Mouse (Mus musculus): ENCODE data around the gene Acvr2b.

Gene Acvr2b

DNA sequence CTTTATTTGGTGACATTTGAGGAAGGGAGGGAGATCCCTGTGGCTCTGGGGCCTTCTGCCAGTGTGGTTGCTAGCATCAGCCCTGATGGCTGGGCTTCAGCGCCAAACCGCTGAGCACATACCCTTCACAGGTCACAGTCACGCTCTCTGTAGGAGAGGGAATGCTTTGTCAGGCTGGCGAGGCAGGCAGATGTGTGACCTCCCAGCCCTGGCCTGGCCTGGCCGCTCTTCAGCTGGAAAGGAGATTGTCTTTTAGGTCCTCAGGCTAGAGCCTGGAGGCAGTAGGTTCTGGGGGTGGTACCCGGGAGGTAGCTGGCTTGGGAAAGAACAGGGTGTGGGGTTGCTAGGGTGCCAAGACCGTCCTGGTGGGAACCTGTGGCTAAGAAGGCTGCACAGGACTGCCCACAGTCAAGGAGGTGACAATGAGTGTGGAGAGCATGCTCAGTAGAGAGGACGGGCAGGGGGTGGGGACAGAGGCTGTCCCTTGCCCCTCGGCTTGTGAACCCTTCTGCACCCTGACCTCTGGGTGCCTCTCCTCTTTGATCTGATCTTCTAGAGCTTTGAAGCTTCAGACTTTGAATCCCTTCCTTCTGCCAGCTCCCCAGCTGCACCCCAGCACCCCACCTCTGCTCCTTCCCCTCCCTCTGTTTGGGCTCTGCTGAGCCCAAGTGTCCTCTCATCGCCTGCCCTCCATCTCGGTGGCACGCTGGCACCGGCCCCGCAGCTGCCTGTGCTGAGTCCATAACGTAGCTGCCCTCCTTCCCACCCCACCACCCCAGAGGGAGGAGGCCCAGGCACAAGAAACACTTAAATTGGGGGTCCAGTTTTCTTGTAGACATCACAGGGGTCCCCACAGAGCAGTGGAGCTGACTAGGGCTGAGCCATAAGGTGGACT lies 73.0 kb downstream of the Acvr2b start:
- no peak for DNase-seq

GRCm38 (mm10) chr9:119477754-119478153 lies 75.8 kb downstream of the Acvr2b start:
- no peak for DNase-seq

- DNase-seq, result no peak
Measured at GRCm38 (mm10) chr9:119478345-119478744, 76.4 kb downstream of the Acvr2b start.

DNA sequence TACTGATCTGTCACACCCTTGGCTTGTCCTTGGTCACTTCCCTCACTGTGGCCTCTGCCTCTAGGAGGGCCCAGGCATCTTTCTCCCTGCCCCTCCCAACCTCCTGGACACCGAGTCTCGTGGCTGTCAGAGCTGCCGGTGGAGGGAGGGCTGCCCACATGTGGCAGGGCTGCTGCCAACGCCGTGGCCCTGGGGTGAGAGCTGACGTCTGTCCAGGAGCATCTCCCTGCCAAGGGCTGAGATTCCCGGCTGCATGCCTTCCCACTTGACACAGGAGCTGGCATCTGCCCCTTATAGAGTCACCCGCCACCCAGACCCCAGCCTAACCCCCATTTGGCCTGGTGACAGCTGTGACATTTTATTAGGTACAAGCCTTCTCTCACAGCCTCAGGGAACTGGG lies 77.4 kb downstream of the Acvr2b start:
- DNase-seq, result no peak

DNA sequence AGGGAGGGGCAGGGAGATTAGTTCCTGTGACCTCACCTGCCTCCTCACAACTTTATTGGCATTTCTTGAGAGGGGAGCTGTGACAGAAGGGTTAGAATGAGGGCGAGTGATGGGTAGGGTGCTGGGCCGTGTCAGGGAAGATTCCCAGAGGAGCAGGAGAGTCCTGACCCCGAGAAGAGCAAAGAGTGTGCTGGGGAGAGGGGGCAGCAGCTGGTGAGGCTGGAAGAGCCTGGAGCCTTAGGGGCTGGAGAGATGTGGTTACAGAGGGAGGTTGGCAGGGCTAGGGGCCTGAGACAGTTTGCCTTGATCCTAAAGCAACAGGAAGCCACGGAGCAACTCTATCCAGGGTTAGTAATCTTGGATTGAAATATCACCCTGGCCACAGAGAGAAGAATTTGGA lies 79.7 kb downstream of the Acvr2b start:
- DNase-seq, result no peak

DNA sequence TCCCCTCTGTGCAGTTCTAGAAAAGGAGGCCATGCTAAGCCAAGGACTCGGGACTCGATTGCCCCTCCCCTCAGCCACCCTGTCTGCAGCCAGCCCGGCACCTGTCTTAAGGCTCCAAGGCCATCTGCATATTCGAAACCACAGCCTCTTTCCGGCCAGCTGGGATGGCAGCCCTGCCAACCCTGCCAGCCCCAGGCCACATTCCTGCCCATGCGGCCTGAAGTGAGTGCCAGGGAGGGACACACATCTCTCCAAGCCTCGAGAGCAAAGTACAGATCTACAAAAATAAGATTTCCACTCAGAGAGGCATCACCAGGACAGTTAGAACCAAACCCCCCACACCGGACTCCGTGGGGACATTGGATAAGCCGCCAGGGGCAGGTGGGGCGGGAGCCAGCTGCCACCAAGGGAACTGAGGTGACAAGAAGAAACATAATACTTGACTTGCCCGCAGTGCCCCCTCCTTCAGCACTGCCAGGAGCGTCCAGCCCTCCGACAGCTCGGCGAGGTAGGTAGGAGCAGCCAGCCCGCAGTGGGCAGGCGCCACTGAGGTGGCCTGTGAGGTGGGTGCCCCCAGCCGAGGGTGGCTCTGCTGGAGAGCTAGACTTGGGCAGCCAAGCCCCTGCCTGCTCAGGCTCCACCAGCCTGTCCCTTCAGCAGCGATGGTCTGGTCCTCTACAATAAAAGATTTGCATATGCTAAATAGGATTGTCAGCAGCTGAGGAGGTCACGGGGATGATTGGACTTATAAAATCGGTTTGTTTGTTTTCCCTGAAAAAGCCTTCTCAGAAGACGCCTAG lies 81.8 kb downstream of the Acvr2b start:
- no peak for DNase-seq

GRCm38 (mm10) chr9:119484420-119484819 lies 82.5 kb downstream of the Acvr2b start:
- no peak for DNase-seq
